Mouse (Mus musculus): Measurements from ENCODE around the gene Armcx3. TPM values are rescaled to one million over a fixed set of nuclear protein-coding genes. Genes with fewer than 3 reads are reported as not detected.

Gene Armcx3
- polyA plus RNA-seq, 1 experiment from 2014 or later = 38.6 TPM

GRCm38 (mm10) chrX:134737796-134738195, 18.6 kb upstream of the Armcx3 start:
- H3K9ac ChIP-seq (ENCODE audit: low read depth, low read length) = no peak overlapping the region

GRCm38 (mm10) chrX:134739160-134739559, 17.2 kb upstream of the Armcx3 start:
- H3K4me3 ChIP-seq (ENCODE audit: low read depth, low read length) = no peak overlapping the region
- no peak overlapping the region for H3K9ac ChIP-seq (ENCODE audit: low read depth, low read length)
- H3K9me3 ChIP-seq (ENCODE audit: control insufficient read depth) = no peaks in the 10 kb centered on the region
- no peak for ATAC-seq
- no peaks in the 10 kb centered on the region for H3K4me1 ChIP-seq (replicated peaks; ENCODE audit: control insufficient read depth, insufficient read depth, low read length)
- no peak for TF ChIP-seq CTCF (IDR thresholded peaks at IDR 0.05; ENCODE audit: low read depth)
- H3K36me3 ChIP-seq (ENCODE audit: control insufficient read depth, insufficient read depth) = no peaks in the 10 kb centered on the region
- no peak overlapping the region for H3K27ac ChIP-seq (ENCODE audit: low read depth, low read length)
- no peaks in the 10 kb centered on the region for H3K27me3 ChIP-seq (replicated peaks; ENCODE audit: control insufficient read depth, insufficient read depth, low read length)
- WGBS = 61% methylated on average over 4 of the region's 4 CpGs
- no peak overlapping the region for H3K4me2 ChIP-seq (replicated peaks; ENCODE audit: low read depth)

More at GRCm38 (mm10) chrX:134737796-134738195, 18.6 kb upstream of the Armcx3 start:
- Histone ChIP-seq H3K27me3 (replicated peaks; ENCODE audit: control insufficient read depth, insufficient read depth, low read length) (no peaks in the 10 kb centered on the region), H3K27ac (ENCODE audit: low read depth, low read length) (no peak overlapping the region), H3K36me3 (ENCODE audit: control insufficient read depth, insufficient read depth) (no peaks in the 10 kb centered on the region), H3K4me3 (ENCODE audit: low read depth, low read length) (no peak overlapping the region), H3K4me1 (replicated peaks; ENCODE audit: control insufficient read depth, insufficient read depth, low read length) (no peaks in the 10 kb centered on the region), H3K9me3 (ENCODE audit: control insufficient read depth) (no peaks in the 10 kb centered on the region), H3K4me2 (replicated peaks; ENCODE audit: low read depth) (no peak overlapping the region)
- ATAC-seq = no peak
- 96% methylated on average over 1 of the region's 1 CpGs for WGBS
- TF ChIP-seq CTCF (IDR thresholded peaks at IDR 0.05; ENCODE audit: low read depth) = no peak

- WGBS = 65% methylated on average over 5 of the region's 5 CpGs
- Histone ChIP-seq H3K4me2 (replicated peaks; ENCODE audit: low read depth) (no peak overlapping the region), H3K27ac (ENCODE audit: low read depth, low read length) (no peak overlapping the region), H3K9ac (ENCODE audit: low read depth, low read length) (no peak overlapping the region), H3K27me3 (replicated peaks; ENCODE audit: control insufficient read depth, insufficient read depth, low read length) (no peaks in the 10 kb centered on the region), H3K9me3 (ENCODE audit: control insufficient read depth) (no peaks in the 10 kb centered on the region), H3K4me3 (ENCODE audit: low read depth, low read length) (no peak overlapping the region), H3K4me1 (replicated peaks; ENCODE audit: control insufficient read depth, insufficient read depth, low read length) (no peaks in the 10 kb centered on the region), H3K36me3 (ENCODE audit: control insufficient read depth, insufficient read depth) (no peaks in the 10 kb centered on the region)
- no peak for TF ChIP-seq CTCF (IDR thresholded peaks at IDR 0.05; ENCODE audit: low read depth)
- ATAC-seq = no peak
Measured at GRCm38 (mm10) chrX:134741862-134742261, 14.5 kb upstream of the Armcx3 start.

GRCm38 (mm10) chrX:134746459-134746858, 9.9 kb upstream of the Armcx3 start:
- H3K4me3 ChIP-seq (ENCODE audit: low read depth, low read length) = no peak overlapping the region
- WGBS = 31% methylated on average over 5 of the region's 5 CpGs
- no peaks in the 10 kb centered on the region for H3K36me3 ChIP-seq (ENCODE audit: control insufficient read depth, insufficient read depth)
- no peak overlapping the region for H3K27ac ChIP-seq (ENCODE audit: low read depth, low read length)
- H3K4me2 ChIP-seq (replicated peaks; ENCODE audit: low read depth) = no peak overlapping the region
- H3K9me3 ChIP-seq (ENCODE audit: control insufficient read depth) = no peaks in the 10 kb centered on the region
- peak; percentile 83 for TF ChIP-seq CTCF (IDR thresholded peaks at IDR 0.05; ENCODE audit: low read depth)
- no peak overlapping the region for H3K9ac ChIP-seq (ENCODE audit: low read depth, low read length)
- 0 out of 2 replicates have a peak, but pooled peaks have one; percentile 28 for ATAC-seq
- H3K27me3 ChIP-seq (replicated peaks; ENCODE audit: control insufficient read depth, insufficient read depth, low read length) = no peaks in the 10 kb centered on the region
- no peaks in the 10 kb centered on the region for H3K4me1 ChIP-seq (replicated peaks; ENCODE audit: control insufficient read depth, insufficient read depth, low read length)

- Histone ChIP-seq H3K27ac (ENCODE audit: low read depth, low read length) (no peak within 1 kb of the TSS), H3K36me3 (ENCODE audit: control insufficient read depth, insufficient read depth) (no peaks in the 10 kb centered on the region), H3K4me2 (replicated peaks; ENCODE audit: low read depth) (peak within 1 kb of the TSS; percentile 80), H3K9ac (ENCODE audit: low read depth, low read length) (0 out of 2 replicates have a peak within 1 kb of the TSS, but pooled peaks have one; percentile 7), H3K27me3 (replicated peaks; ENCODE audit: control insufficient read depth, insufficient read depth, low read length) (no peaks in the 10 kb centered on the region), H3K4me3 (ENCODE audit: low read depth, low read length) (peak within 1 kb of the TSS; percentile 47), H3K4me1 (replicated peaks; ENCODE audit: control insufficient read depth, insufficient read depth, low read length) (no peaks in the 10 kb centered on the region), H3K9me3 (ENCODE audit: control insufficient read depth) (no peaks in the 10 kb centered on the region)
- 26% methylated on average over 36 of the region's 36 CpGs for WGBS
- peak; percentile 65 for ATAC-seq
- peak; percentile 30 for TF ChIP-seq CTCF (IDR thresholded peaks at IDR 0.05; ENCODE audit: low read depth)
Measured at GRCm38 (mm10) chrX:134750764-134751592, 5.4 kb upstream of the Armcx3 start, which contains the start of gene Armcx6. Gene Armcx6 (minus strand): TSS chrX:134751417.

- no peak for TF ChIP-seq CTCF (IDR thresholded peaks at IDR 0.05; ENCODE audit: low read depth)
- 48% methylated on average over 2 of the region's 2 CpGs for WGBS
- Histone ChIP-seq H3K9me3 (ENCODE audit: control insufficient read depth) (no peaks in the 10 kb centered on the region), H3K27ac (ENCODE audit: low read depth, low read length) (no peak overlapping the region), H3K27me3 (replicated peaks; ENCODE audit: control insufficient read depth, insufficient read depth, low read length) (no peaks in the 10 kb centered on the region), H3K4me2 (replicated peaks; ENCODE audit: low read depth) (no peak overlapping the region), H3K4me3 (ENCODE audit: low read depth, low read length) (no peak overlapping the region), H3K4me1 (replicated peaks; ENCODE audit: control insufficient read depth, insufficient read depth, low read length) (no peaks in the 10 kb centered on the region), H3K9ac (ENCODE audit: low read depth, low read length) (no peak overlapping the region), H3K36me3 (ENCODE audit: control insufficient read depth, insufficient read depth) (no peaks in the 10 kb centered on the region)
- no peak for ATAC-seq
Measured at GRCm38 (mm10) chrX:134751910-134752309, 4.5 kb upstream of the Armcx3 start.
